Mouse (Mus musculus): ENCODE measurements around the gene F8a.
"Not testable (repeated sequence)": the region's sequence is repeated elsewhere in the genome, so short reads cannot be mapped to it uniquely, and the experiment has no call there.

The F8a gene

GRCm38 (mm10) chrX:73227914-73228605 is at the start of gene F8a:
Gene F8a, plus strand, starts transcription at chrX:73228291.
- POLR2A ChIA-PET: interaction anchor here in 3 of 4 experiments (0.5 to 3.2 kb wide), 11 partner anchors 9 to 230 kb away, joined by 3 to 11 read pairs (median 4); partner anchors contain the start of genes Haus7 (in 1 of the 3), Xlr3a (in 1 of the 3) and Zfp275 (in 1 of the 3)
- CTCF ChIA-PET: interaction anchor here in 1 of 4 experiments (1.0 to 1.2 kb wide), 2 partner anchors 174 to 202 kb away, joined by 3 read pairs; no protein-coding TSS in a partner anchor

GRCm38 (mm10) chrX:73191934-73192333 is 36.2 kb upstream of the F8a start, which contains the start of gene Xlr3b:
Gene Xlr3b, plus strand, starts transcription at chrX:73192207.
- CTCF ChIA-PET: not testable (repeated sequence)
- POLR2A ChIA-PET: interaction anchor here in 2 of 4 experiments (0.6 to 0.9 kb wide), 4 partner anchors 138 to 1218 kb away, joined by 4 to 8 read pairs (median 4); partner anchors contain the start of genes Idh3g (in 1 of the 2) and Ssr4 (in 1 of the 2)

- POLR2A ChIA-PET, CTCF ChIA-PET: not testable (repeated sequence)
These were observed 14.1 kb upstream of the F8a start, which contains the start of gene Xlr4b for GRCm38 (mm10) chrX:73213819-73214564. Gene Xlr4b, plus strand, starts transcription at chrX:73214333.

- ChIA-PET POLR2A (no interaction called here), CTCF (no interaction called here)
These were observed 2.7 kb upstream of the F8a start for GRCm38 (mm10) chrX:73225365-73225764.

GRCm38 (mm10) chrX:73228606-73229214 is 619 bp downstream of the F8a start:
- CTCF ChIA-PET: interaction anchor here in 1 of 4 experiments (1.0 to 1.2 kb wide), 2 partner anchors 175 to 201 kb away, joined by 3 read pairs; no protein-coding TSS in a partner anchor
- POLR2A ChIA-PET: interaction anchor here in 3 of 4 experiments (0.5 to 3.2 kb wide), 11 partner anchors 114 to 230 kb away, joined by 3 to 11 read pairs (median 4); partner anchors contain the start of genes Haus7 (in 1 of the 3), Xlr3a (in 1 of the 3) and Zfp275 (in 1 of the 3)

GRCm38 (mm10) chrX:73229288-73229687 is 1.2 kb downstream of the F8a start:
- POLR2A ChIA-PET: interaction anchor here in 3 of 4 experiments (0.5 to 3.2 kb wide), 5 partner anchors 113 to 229 kb away, joined by 3 to 11 read pairs (median 4); partner anchors contain the start of genes Haus7 (in 1 of the 3) and Zfp275 (in 1 of the 3)
- CTCF ChIA-PET: interaction anchor here in 1 of 4 experiments (1.2 kb wide), 1 partner anchor 201 kb away, joined by 3 read pairs; no protein-coding TSS in a partner anchor

GRCm38 (mm10) chrX:73242821-73243325 is 14.8 kb downstream of the F8a start, which contains the start of gene Xlr4c:
Gene Xlr4c, minus strand, starts transcription at chrX:73243130.
- POLR2A ChIA-PET: interaction anchor here in 1 of 4 experiments (0.6 kb wide), 2 partner anchors 203 to 319 kb away, joined by 7 to 8 read pairs; no protein-coding TSS in a partner anchor
- CTCF ChIA-PET: not testable (repeated sequence)

GRCm38 (mm10) chrX:73262428-73262827 is 34.3 kb downstream of the F8a start:
- POLR2A ChIA-PET: interaction anchor here in 1 of 4 experiments (0.7 kb wide), 1 partner anchor 149 kb away, joined by 4 read pairs; no protein-coding TSS in a partner anchor
- CTCF ChIA-PET: not testable (repeated sequence)

GRCm38 (mm10) chrX:73265270-73265669 is 37.2 kb downstream of the F8a start, which contains the start of gene Xlr3c:
Gene Xlr3c, minus strand, starts transcription at chrX:73265390.
- CTCF ChIA-PET: interaction anchor here in 1 of 4 experiments (0.7 kb wide), 1 partner anchor 1156 kb away, joined by 9 read pairs; no protein-coding TSS in a partner anchor
- POLR2A ChIA-PET: interaction anchor here in 1 of 4 experiments (0.7 kb wide), 1 partner anchor 410 kb away, joined by 5 read pairs; no protein-coding TSS in a partner anchor
